Mouse (Mus musculus) megakaryocyte-erythroid progenitor cell, adult 5 weeks (primary cell): ENCODE data around the gene Olfr1238. TPM values are rescaled to one million over a fixed set of nuclear protein-coding genes. Genes with fewer than 3 reads are reported as not detected.

ENCODE experiments used
- polyA plus RNA-seq: library from polyadenylated mRNA; stranded (reverse); fragments of >175 nt; gene quantifications from 2 replicates; pipeline ENCODE4 v1.2.3, GENCODE M21; 2012

The Olfr1238 gene
- polyA plus RNA-seq = not detected in 2 replicates

DNA sequence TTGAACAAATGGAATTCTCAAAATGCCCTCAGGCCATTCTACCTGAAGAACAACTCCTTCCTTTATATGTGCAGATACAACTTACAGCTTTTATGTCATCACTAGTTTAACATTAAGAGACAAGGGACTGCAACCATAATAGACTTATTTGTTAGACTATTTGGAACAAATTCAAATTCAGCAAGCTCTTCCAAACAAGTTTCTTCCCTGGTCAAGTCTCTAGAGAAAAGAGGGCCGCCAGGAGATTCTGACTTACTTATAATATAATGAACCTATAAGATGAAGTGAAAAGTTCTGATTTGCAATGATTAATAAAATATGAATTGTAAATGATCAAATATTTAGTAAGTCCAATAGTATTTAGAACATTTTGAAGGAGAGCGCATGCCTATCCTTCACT, at the start of gene Olfr1238:
Gene Olfr1238, minus strand, starts transcription at position 101 of the 400 bp plus-strand sequence.

DNA sequence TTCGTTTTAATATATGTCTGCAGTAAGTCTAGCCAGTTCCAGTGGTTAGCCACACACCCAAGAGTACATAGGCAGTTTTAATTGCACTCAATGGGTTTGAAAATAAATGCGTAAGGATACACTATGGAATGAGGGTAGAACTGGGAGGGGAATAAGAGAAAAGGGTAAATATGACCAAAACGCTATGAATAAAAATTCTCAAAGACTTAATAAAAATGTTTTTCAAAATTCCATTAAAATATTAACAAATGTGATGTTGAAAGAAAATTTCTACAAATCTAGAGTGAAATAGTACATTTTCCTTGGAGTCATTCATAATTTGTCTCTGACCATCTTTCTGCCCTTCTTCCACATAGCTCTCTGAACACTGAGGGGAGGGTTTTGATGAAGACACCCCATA, 33.4 kb upstream of the Olfr1238 start, which contains the start of gene Olfr1240:
Gene Olfr1240, minus strand, starts transcription at position 101 of the 400 bp plus-strand sequence.

GRCm38 (mm10) chr2:89420307-89420706, 10.8 kb upstream of the Olfr1238 start, which contains the start of gene Olfr1239:
Olfr1239 (minus strand) TSS chr2:89420407.

GRCm38 (mm10) chr2:89364765-89365164, 44.7 kb downstream of the Olfr1238 start, which contains the start of gene Olfr1234:
Olfr1234 (minus strand) TSS chr2:89364865.

Other genes with a start within 250 kb of the Olfr1238 start
- not detected in 2 replicates for gene Olfr1224-ps1, start 245.6 kb downstream of the Olfr1238 start, polyA plus RNA-seq
- gene Olfr1225, start 235.0 kb downstream of the Olfr1238 start, polyA plus RNA-seq = not detected in 2 replicates
- not detected in 2 replicates for gene Olfr1226, start 209.6 kb downstream of the Olfr1238 start, polyA plus RNA-seq
- gene Olfr1228, start 155.6 kb downstream of the Olfr1238 start, polyA plus RNA-seq = not detected in 2 replicates
- not detected in 2 replicates for gene Olfr1229, start 121.7 kb downstream of the Olfr1238 start, polyA plus RNA-seq
- not detected in 2 replicates for gene Olfr1230, start 112.4 kb downstream of the Olfr1238 start, polyA plus RNA-seq
- not detected in 2 replicates for gene Olfr1231, start 102.6 kb downstream of the Olfr1238 start, polyA plus RNA-seq
- not detected in 2 replicates for gene Olfr1232, start 80.0 kb downstream of the Olfr1238 start, polyA plus RNA-seq
- not detected in 2 replicates for gene Olfr1233, start 67.3 kb downstream of the Olfr1238 start, polyA plus RNA-seq
- gene Olfr1234, start 44.8 kb downstream of the Olfr1238 start, polyA plus RNA-seq = not detected in 2 replicates
- gene Olfr1239, start 10.7 kb upstream of the Olfr1238 start, polyA plus RNA-seq = not detected in 2 replicates
- gene Olfr1240, start 33.3 kb upstream of the Olfr1238 start, polyA plus RNA-seq = not detected in 2 replicates
- not detected in 2 replicates for gene Olfr1241, start 77.5 kb upstream of the Olfr1238 start, polyA plus RNA-seq
- gene Olfr1242, start 88.7 kb upstream of the Olfr1238 start, polyA plus RNA-seq = not detected in 2 replicates
- not detected in 2 replicates for gene Olfr1243, start 121.8 kb upstream of the Olfr1238 start, polyA plus RNA-seq
- not detected in 2 replicates for gene Olfr1245, start 168.8 kb upstream of the Olfr1238 start, polyA plus RNA-seq
- gene Olfr1246, start 183.5 kb upstream of the Olfr1238 start, polyA plus RNA-seq = not detected in 2 replicates
- not detected in 2 replicates for gene Olfr1247, start 204.5 kb upstream of the Olfr1238 start, polyA plus RNA-seq
- gene Olfr1248, start 208.6 kb upstream of the Olfr1238 start, polyA plus RNA-seq = not detected in 2 replicates
- not detected in 2 replicates for gene Olfr1249, start 225.3 kb upstream of the Olfr1238 start, polyA plus RNA-seq